Mouse (Mus musculus) embryo, embryonic 11 days (tissue): ENCODE measurements at regions not wholly inside any gene's neighbourhood (a gene's known extent, or its start where the extent isn't known, plus 50 kb on each side); places are given as distances from the start of the nearest gene placed in this dataset.
A peak's percentile ranks its signal among the peaks of the same experiment; 100 is the strongest.

ENCODE experiments used
- DNase-seq: peaks from one replicate; pipeline ENCODE4 v3.0.0-alpha.2; 2015

DNA sequence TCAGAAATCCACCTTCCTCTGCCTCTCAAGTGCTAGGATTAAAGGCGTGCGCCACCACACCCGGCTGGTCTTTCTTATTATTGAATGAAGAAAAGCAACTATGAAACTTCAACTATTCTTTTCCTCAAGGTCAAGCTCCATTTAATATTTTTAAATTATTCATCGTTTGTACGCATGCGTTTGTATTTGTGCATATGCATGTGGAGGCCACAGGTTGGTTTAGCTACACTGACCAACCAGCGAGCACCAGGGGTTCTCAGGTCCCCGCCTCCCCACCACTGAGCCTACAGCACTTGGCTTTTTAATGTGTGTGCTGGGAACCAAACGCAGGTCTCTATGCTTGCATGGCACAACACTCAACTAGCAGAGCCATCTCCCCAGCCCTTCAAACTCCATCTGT, 51.0 kb upstream of the Tmem252 start:
- no peak for DNase-seq

DNA sequence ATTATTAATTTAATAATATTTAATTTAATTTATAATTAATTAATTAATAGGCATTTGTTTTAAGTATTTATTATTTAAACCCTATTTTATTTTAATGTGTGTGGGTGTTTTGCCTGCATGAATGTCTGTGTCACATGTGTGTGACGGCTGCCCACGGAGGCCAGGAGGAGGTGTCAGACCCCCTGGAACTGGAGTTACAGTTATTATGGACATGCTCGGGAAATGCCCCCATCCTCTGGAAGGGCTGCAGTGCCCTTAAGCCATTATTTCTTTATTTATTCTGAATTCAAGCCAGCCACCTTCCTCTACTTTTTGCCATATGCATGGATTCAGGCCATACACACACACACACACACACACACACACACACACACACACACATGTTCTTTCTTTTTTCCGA, 51.5 kb upstream of the Tmem252 start:
- DNase-seq, result no peak

DNA sequence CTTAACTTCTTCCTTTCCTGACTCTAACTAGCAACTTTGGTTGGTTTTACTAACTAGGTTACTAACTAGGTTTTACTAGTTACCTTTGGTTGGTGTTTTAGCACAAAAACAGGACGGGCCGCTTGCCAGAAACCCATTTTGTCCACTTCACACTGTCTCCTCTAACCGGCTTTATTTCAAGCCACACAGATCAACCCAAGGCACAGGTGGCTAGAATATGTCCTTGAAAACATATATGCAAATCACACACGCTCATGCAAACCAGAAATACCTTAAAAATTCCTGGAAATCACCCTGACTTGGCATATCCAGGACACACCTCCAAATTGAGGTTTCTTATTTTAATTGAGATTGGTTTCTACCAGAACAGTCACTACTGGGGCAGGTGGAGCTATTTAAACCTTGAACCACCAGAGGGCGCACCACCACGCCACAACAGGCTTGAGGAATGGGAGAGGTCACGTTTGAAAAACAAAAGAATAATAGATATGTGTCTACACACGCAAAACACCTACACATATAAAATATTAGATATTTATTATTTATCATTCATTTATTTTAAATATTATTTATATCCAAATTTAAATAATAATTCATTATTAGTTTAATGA, 52.1 kb upstream of the Tmem252 start:
- peak; percentile 81 for DNase-seq

DNA sequence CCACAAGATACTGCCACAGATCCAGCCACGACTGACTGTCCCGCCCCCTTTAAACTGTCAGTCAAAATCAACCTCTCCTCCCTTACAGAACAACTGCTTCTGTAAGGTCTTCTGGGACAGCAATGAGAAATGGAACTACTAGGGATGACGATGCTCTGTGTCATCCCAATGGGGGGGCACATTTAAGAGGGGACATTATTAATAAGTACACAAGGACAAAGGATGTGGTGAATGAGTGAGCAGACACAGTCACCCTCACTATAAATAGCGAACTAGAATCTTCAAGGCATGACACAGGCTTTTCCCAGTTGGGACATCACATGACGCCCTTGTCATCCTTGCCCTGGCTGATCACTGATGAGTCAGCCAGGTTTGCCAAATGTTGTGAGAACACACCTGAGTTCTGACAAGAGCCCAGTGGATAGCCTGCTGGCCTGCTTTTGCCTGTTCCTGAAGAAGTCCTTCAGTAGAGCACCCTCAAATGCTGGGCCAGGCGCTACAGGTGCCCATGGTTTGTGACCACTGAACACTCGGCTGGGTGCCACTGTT, 58.0 kb upstream of the Tmem252 start:
- no peak for DNase-seq

DNA sequence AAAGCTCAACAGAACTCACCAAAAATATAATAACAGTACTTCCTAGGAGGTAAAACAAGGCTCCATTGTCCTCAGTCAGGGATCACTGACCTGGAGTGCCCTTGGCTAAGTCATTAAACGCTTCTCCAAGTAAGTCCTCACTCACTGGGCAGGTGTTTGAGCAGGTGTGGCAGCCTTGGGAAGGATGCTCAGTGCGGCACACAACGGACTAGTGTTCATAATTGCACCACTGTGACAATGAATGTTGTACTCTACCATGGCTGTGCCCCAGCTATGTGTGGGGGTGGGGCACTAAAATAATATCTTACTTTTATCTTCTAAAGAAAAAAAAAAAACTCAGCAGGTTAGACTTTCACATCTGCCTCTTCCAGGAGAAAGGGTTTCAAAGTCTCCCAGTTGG, 52.2 kb upstream of the Pip5k1b start:
- no peak for DNase-seq

DNA sequence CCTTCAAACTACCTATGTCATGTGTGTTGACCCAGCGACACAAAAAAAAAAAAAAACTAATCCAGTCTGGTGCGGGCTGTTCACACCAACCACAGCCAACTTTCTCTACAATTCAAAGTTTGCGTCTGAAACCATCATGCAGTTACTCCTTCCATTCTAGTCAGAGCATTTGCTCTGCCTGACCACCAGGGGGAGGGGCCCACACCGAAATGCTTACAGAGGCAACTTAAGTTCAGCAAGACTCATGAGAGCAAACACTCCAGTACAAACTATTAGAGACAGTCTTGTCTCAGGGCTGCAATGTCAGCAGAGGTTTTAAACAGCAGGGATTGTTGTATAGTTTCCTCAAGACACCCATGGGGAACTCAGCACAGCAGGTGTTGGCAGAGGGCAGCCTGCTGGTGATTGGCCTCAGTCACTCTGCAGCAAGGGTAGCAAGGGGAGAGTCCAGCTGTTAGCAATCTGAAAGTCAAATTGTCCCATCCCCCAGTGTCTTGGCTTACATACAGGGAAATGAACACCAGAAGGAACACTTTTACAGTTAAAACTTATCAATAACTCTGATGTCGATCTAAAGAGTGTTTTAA, 50.8 kb upstream of the Pip5k1b start:
- peak; percentile 36 for DNase-seq
